Mouse (Mus musculus): Measurements from ENCODE around the gene Cacul1. TPM values are rescaled to one million over a fixed set of nuclear protein-coding genes. Genes with fewer than 3 reads are reported as not detected.
A peak's percentile ranks its signal among the peaks of the same experiment; 100 is the strongest.

Gene Cacul1
- total RNA-seq, 2 experiments from 2014 or later: 19.8 to 38.6 TPM

DNA sequence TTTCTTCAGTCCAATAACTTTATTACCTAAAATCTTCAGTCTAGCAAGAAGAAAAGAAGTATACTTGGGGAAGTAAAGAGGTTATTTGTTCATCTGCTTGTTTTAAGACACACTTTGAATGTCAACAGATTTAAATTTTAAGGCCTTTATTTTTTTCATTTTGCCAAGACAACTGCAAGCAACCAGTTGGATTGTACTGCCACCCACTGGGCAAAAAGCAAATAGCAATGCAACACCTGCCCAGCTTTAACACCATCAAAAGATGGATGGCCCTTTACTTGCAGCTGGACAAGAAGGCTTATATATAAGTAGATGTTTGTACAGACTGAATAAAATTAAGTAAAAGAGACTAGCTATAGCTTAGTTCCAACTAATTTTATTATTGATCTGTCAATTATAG, 27.3 kb downstream of the Cacul1 start:
- ATAC-seq (replicated peaks; ENCODE audit: low FRiP score, low TSS enrichment, poor library complexity, severe bottlenecking): peak; percentile 88

DNA sequence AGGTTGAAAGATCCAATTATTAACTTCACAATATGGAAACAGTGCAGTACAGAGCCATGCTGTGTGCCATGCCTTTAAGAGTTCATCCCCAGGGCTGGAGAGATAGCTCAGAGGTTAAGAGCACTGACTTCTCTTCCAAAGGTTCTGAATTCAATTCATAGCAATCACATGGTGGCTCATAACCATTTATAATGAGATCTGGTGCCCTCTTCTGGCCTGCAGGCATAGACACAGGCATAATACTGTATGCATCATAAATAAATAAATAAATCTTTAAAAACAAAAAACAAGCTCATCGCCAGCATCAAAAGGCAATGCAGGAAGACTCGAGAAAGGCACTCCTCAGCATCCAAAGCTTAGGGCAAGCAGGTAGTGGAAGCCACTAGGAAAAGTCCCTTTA, 37.5 kb downstream of the Cacul1 start:
- ATAC-seq (replicated peaks; ENCODE audit: low FRiP score, low TSS enrichment, poor library complexity, severe bottlenecking): no peak

DNA sequence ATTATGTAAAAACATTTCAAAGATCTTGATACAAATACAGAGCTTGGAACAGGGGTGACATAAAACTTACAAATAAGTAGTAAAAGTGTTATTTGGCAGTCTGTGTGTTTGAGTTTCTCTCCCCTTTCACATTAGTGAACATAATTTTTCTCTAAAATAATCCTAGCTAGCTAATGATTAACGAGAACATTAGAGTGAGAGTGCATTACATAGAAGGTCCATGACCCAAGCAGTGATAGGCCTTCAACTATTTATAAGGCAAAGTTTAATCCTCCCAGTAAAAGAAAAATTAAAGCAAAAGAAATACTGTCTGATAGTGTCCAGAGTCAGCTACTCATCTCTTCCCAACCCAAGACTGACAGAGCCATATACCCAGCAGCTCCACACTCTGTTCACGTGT, 48.9 kb downstream of the Cacul1 start:
- ATAC-seq (replicated peaks; ENCODE audit: low FRiP score, low TSS enrichment, poor library complexity, severe bottlenecking): no peak

DNA sequence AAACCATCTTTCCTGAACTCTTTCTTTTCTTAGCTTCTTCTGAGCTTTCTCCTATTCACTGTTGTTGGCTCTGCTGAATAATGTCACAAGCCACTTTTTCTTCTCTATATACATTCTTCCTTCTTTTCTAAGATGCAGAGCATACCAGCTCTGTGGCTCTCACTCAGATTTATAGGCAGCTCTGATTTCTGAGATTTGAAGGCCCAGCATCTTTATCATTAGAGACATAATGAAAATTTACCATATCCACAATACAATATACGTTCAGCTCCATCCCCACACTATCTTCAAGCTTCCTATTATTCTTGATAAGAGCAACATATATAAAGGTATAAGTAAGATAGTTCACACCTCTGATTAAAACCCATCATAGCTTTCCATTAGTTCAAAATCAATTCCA, 50.7 kb downstream of the Cacul1 start:
- ATAC-seq (replicated peaks; ENCODE audit: low FRiP score, low TSS enrichment, poor library complexity, severe bottlenecking): no peak

DNA sequence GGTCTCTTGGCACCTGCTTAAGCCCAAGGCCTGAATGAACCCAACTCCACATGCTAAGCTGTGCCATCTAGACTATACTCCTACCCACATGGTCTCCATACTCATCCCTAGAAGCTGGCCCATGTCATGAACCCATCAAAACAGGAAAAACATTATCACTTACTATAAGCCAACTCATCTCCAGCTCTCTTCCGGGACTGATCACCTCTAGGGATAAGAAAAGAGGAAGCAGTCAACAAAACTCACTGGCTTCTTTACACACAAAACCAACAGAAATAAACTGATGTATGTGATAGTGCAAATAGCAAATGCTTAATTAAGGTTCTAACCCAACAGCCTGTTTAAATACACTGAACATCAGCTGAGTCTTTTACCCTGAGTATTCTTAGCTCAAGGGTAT, 51.5 kb downstream of the Cacul1 start:
- ATAC-seq (replicated peaks; ENCODE audit: low FRiP score, low TSS enrichment, poor library complexity, severe bottlenecking): 0 out of 2 replicates have a peak, but pooled peaks have one; percentile 36

GRCm38 (mm10) chr19:60528602-60529001, 52.2 kb downstream of the Cacul1 start:
- ATAC-seq (replicated peaks; ENCODE audit: low FRiP score, low TSS enrichment, poor library complexity, severe bottlenecking): no peak

DNA sequence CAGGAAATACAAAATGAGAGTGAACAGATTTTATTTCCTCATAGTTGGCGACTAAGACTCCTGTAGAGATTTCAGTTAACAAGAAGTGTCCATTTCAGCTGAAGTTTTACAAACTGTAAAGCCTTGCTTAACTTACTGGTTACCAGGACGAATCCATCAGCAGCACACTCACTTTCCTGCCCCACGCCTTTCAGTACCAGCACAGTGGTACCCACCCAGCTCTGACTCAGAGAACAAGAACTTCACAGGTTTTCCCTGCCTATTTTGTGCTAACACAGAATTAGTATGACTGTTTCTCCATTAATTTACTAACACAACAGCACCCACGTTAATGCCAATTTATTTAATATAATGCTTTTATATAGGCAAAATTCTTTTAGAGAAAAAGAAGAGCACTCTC, 53.9 kb downstream of the Cacul1 start:
- ATAC-seq (replicated peaks; ENCODE audit: low FRiP score, low TSS enrichment, poor library complexity, severe bottlenecking): no peak

DNA sequence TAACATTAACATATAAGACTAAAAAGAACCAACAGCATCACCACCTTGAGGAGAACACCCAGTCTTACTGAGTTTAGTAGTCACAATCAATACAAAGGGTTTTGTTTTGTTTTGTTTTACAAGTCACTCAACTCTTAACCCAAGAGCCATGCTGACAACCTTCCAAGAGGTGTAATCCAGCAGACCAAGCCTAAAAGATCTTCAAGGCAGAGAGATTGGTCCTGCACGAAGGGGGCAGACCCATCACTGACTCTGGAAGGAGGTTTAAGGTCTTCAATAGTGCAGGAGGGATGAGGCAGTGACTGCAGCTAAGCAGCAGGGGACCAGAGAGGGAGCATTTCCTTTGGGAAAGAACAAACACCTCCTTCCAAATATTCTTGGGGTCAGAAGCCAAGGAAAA, 55.7 kb downstream of the Cacul1 start:
- ATAC-seq (replicated peaks; ENCODE audit: low FRiP score, low TSS enrichment, poor library complexity, severe bottlenecking): no peak

GRCm38 (mm10) chr19:60524678-60525077, 56.1 kb downstream of the Cacul1 start:
- ATAC-seq (replicated peaks; ENCODE audit: low FRiP score, low TSS enrichment, poor library complexity, severe bottlenecking): no peak

GRCm38 (mm10) chr19:60520131-60520530, 60.7 kb downstream of the Cacul1 start:
- no peak for ATAC-seq (replicated peaks; ENCODE audit: low FRiP score, low TSS enrichment, poor library complexity, severe bottlenecking)

GRCm38 (mm10) chr19:60515064-60515463, 65.8 kb downstream of the Cacul1 start:
- ATAC-seq (replicated peaks; ENCODE audit: low FRiP score, low TSS enrichment, poor library complexity, severe bottlenecking): no peak

DNA sequence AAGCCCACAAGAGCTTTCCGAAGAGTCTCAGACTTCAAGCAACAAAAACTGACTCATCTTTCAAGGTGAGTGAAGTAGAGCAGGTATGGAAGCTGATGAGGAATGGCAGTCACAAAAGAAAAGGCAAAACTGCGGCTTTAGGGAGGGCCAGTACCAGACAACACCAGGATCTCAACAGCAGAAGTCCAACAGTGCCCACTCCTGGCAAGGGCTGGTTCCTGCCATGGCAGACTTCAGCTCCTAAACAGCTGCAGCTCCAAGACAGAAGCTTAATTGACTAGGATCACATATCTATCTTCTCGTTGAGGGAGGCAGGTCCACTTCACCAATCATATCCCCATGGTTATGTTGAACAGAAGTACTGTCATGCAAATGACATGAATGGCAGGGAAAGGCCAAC, 67.4 kb downstream of the Cacul1 start:
- ATAC-seq (replicated peaks; ENCODE audit: low FRiP score, low TSS enrichment, poor library complexity, severe bottlenecking): no peak

DNA sequence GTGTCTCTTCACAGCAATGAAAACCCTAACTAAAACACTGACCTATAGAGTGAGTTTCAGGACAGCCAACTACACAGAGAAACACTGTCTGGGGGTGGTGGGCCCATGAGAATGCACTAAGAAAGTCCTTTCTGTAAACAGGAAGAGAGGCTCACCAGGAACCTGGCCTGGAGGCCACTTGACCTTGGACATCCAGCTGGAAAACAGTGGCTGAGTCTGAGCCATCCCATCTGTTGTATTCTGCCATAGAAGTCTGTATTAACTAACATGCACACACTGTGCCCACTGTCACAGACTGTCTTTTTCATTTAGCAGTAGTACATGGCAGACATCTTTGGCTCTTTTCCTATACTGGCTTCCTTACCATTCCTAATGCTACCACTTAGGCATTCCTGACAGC, 80.6 kb downstream of the Cacul1 start:
- ATAC-seq (replicated peaks; ENCODE audit: low FRiP score, low TSS enrichment, poor library complexity, severe bottlenecking): no peak

- no peak for ATAC-seq (replicated peaks; ENCODE audit: low FRiP score, low TSS enrichment, poor library complexity, severe bottlenecking)
These were observed 83.7 kb downstream of the Cacul1 start for GRCm38 (mm10) chr19:60497171-60497570.

DNA sequence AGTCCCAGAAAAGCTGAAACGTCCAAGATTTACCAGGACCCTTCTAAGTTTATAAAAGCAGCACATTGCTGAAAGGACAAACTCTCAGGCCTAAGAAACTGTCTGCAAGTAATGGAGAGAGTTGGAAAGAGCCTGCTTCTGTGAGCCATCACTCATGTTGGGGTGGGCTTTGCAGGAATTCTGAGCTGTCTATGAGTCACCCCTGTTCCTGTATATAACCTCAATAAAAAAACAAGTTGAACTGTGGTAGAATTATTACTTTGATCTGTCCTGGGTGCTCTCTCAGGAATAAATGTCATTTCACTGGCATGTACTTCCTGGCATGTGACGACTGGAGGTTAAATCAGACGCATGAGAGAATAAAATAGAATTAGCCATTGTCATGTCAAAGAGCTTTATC, 85.1 kb downstream of the Cacul1 start:
- ATAC-seq (replicated peaks; ENCODE audit: low FRiP score, low TSS enrichment, poor library complexity, severe bottlenecking): no peak

DNA sequence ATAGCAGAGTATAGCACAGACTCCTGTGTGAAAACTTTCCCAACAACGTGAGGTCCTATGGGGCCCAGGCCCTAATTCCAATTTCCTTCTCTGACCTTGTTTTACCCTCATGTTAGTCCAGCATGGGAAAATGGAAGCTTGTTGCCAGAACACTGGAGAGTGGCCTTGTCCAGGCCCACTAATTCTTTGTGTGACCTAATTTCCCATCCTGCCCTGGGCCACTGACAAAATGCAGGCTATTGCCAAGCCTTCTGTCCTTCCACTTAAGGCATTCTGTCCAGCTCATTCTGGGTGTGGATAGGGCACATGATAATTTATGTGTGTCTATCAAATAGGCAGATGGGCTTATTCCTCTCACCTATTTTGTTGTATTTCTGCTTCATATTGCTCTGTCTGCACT, 91.3 kb downstream of the Cacul1 start:
- no peak for ATAC-seq (replicated peaks; ENCODE audit: low FRiP score, low TSS enrichment, poor library complexity, severe bottlenecking)

GRCm38 (mm10) chr19:60485261-60485660, 95.6 kb downstream of the Cacul1 start:
- no peak for ATAC-seq (replicated peaks; ENCODE audit: low FRiP score, low TSS enrichment, poor library complexity, severe bottlenecking)

GRCm38 (mm10) chr19:60478859-60479258, 102.0 kb downstream of the Cacul1 start:
- ATAC-seq (replicated peaks; ENCODE audit: low FRiP score, low TSS enrichment, poor library complexity, severe bottlenecking): no peak

DNA sequence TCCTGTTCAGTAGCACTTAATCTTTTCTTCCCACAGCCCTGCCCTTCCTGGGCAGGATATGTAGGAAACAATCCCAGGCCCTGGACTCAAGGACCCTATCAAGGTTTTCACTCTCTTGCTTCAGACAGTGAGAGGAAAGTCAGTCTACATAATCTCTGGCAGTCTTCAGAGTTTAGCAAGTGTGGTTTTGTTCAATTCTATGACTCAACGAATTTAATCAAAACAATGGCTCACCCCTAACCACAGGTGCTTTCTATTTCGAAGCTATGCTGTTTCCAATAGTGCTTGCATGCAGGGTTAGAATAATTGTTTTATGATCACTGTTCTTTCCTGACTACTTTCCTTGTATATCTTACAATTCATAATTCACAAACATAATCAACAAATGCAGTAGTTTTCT, 103.0 kb downstream of the Cacul1 start:
- ATAC-seq (replicated peaks; ENCODE audit: low FRiP score, low TSS enrichment, poor library complexity, severe bottlenecking): no peak
